Mouse (Mus musculus): ENCODE measurements around the gene Cacng6. TPM values are rescaled to one million over a fixed set of nuclear protein-coding genes. Genes with fewer than 3 reads are reported as not detected.

Gene Cacng6
- polyA plus RNA-seq, 1 experiment from 2014 or later, result 3.7 TPM

GRCm38 (mm10) chr7:3446584-3446983, 22.6 kb downstream of the Cacng6 start:
- ATAC-seq (ENCODE audit: insufficient number of reproducible peaks, insufficient read depth, low FRiP score, low TSS enrichment, low read depth), result no peak
- Histone ChIP-seq H3K4me2 (no peak overlapping the region), H3K27me3 (peaks cover 13% of the 10 kb centered on the region), H3K9ac (replicated peaks) (no peak overlapping the region), H3K4me3 (replicated peaks) (no peak overlapping the region), H3K36me3 (no peaks in the 10 kb centered on the region), H3K9me3 (no peaks in the 10 kb centered on the region), H3K27ac (no peak overlapping the region), H3K4me1 (replicated peaks) (no peaks in the 10 kb centered on the region)
- WGBS, result 84% methylated on average over 3 of the region's 3 CpGs

GRCm38 (mm10) chr7:3447026-3447425, 23.0 kb downstream of the Cacng6 start:
- Histone ChIP-seq H3K36me3 (no peaks in the 10 kb centered on the region), H3K4me3 (replicated peaks) (no peak overlapping the region), H3K9me3 (no peaks in the 10 kb centered on the region), H3K4me1 (replicated peaks) (no peaks in the 10 kb centered on the region), H3K27me3 (peaks cover 17% of the 10 kb centered on the region), H3K4me2 (no peak overlapping the region), H3K9ac (replicated peaks) (no peak overlapping the region), H3K27ac (no peak overlapping the region)
- ATAC-seq (ENCODE audit: insufficient number of reproducible peaks, insufficient read depth, low FRiP score, low TSS enrichment, low read depth), result no peak
- 75% methylated on average over 4 of the region's 4 CpGs for WGBS

- Histone ChIP-seq H3K27me3 (peaks cover 19% of the 10 kb centered on the region), H3K4me3 (replicated peaks) (no peak overlapping the region), H3K9ac (replicated peaks) (no peak overlapping the region), H3K4me2 (no peak overlapping the region), H3K27ac (no peak overlapping the region), H3K36me3 (no peaks in the 10 kb centered on the region), H3K9me3 (no peaks in the 10 kb centered on the region), H3K4me1 (replicated peaks) (no peaks in the 10 kb centered on the region)
- ATAC-seq (ENCODE audit: insufficient number of reproducible peaks, insufficient read depth, low FRiP score, low TSS enrichment, low read depth), result 0 out of 2 replicates have a peak, but pooled peaks have one; percentile 50
- WGBS, result 22% methylated on average over 15 of the region's 15 CpGs
These were observed 24.9 kb downstream of the Cacng6 start for GRCm38 (mm10) chr7:3448737-3449454.

- ATAC-seq (ENCODE audit: insufficient number of reproducible peaks, insufficient read depth, low FRiP score, low TSS enrichment, low read depth), result no peak
- H3K27ac ChIP-seq, result no peak overlapping the region
- H3K9me3 ChIP-seq, result no peaks in the 10 kb centered on the region
- no peak overlapping the region for H3K9ac ChIP-seq (replicated peaks)
- WGBS, result 47% methylated on average over 5 of the region's 5 CpGs
- no peaks in the 10 kb centered on the region for H3K36me3 ChIP-seq
- no peaks in the 10 kb centered on the region for H3K4me1 ChIP-seq (replicated peaks)
- peaks cover 19% of the 10 kb centered on the region for H3K27me3 ChIP-seq
- H3K4me2 ChIP-seq, result no peak overlapping the region
- H3K4me3 ChIP-seq (replicated peaks), result no peak overlapping the region
These were observed 26.7 kb downstream of the Cacng6 start for GRCm38 (mm10) chr7:3450671-3451070.

GRCm38 (mm10) chr7:3451161-3451560, 27.2 kb downstream of the Cacng6 start:
- H3K9ac ChIP-seq (replicated peaks), result no peak overlapping the region
- H3K9me3 ChIP-seq, result no peaks in the 10 kb centered on the region
- peaks cover 19% of the 10 kb centered on the region for H3K27me3 ChIP-seq
- 13% methylated on average over 6 of the region's 6 CpGs for WGBS
- no peak overlapping the region for H3K4me2 ChIP-seq
- ATAC-seq (ENCODE audit: insufficient number of reproducible peaks, insufficient read depth, low FRiP score, low TSS enrichment, low read depth), result no peak
- no peaks in the 10 kb centered on the region for H3K36me3 ChIP-seq
- H3K27ac ChIP-seq, result no peak overlapping the region
- H3K4me1 ChIP-seq (replicated peaks), result no peaks in the 10 kb centered on the region
- H3K4me3 ChIP-seq (replicated peaks), result no peak overlapping the region

GRCm38 (mm10) chr7:3452821-3453485, 29.0 kb downstream of the Cacng6 start:
- H3K27me3 ChIP-seq, result peaks cover 19% of the 10 kb centered on the region; the same call in 1 of the 2 replicates
- no peaks in the 10 kb centered on the region for H3K4me1 ChIP-seq (replicated peaks)
- H3K4me2 ChIP-seq, result no peak overlapping the region
- no peak overlapping the region for H3K27ac ChIP-seq
- no peak overlapping the region for H3K9ac ChIP-seq (replicated peaks)
- H3K36me3 ChIP-seq, result no peaks in the 10 kb centered on the region
- ATAC-seq (ENCODE audit: insufficient number of reproducible peaks, insufficient read depth, low FRiP score, low TSS enrichment, low read depth), result no peak
- WGBS, result 35% methylated on average over 12 of the region's 12 CpGs
- no peak overlapping the region for H3K4me3 ChIP-seq (replicated peaks)
- H3K9me3 ChIP-seq, result no peaks in the 10 kb centered on the region

- Histone ChIP-seq H3K27me3 (peaks cover 19% of the 10 kb centered on the region; the same call in 1 of the 2 replicates), H3K4me2 (no peak overlapping the region), H3K4me3 (replicated peaks) (no peak overlapping the region), H3K36me3 (no peaks in the 10 kb centered on the region), H3K9me3 (no peaks in the 10 kb centered on the region), H3K27ac (no peak overlapping the region), H3K4me1 (replicated peaks) (no peaks in the 10 kb centered on the region), H3K9ac (replicated peaks) (no peak overlapping the region)
- ATAC-seq (ENCODE audit: insufficient number of reproducible peaks, insufficient read depth, low FRiP score, low TSS enrichment, low read depth), result no peak
- 43% methylated on average over 10 of the region's 11 CpGs for WGBS
These were observed 29.6 kb downstream of the Cacng6 start for GRCm38 (mm10) chr7:3453486-3454183.

- Histone ChIP-seq H3K36me3 (no peaks in the 10 kb centered on the region), H3K4me3 (replicated peaks) (no peak overlapping the region), H3K27ac (no peak overlapping the region), H3K9me3 (0 out of 2 replicates have a peak, but pooled peaks cover 5% of the 10 kb centered on the region), H3K4me1 (replicated peaks) (no peaks in the 10 kb centered on the region), H3K27me3 (no peaks in the 10 kb centered on the region), H3K9ac (replicated peaks) (no peak overlapping the region), H3K4me2 (no peak overlapping the region)
- no peak for ATAC-seq (ENCODE audit: insufficient number of reproducible peaks, insufficient read depth, low FRiP score, low TSS enrichment, low read depth)
- WGBS, result 94% methylated on average over 10 of the region's 10 CpGs
These were observed 33.3 kb downstream of the Cacng6 start for GRCm38 (mm10) chr7:3457111-3457840.

GRCm38 (mm10) chr7:3457841-3458217, 33.8 kb downstream of the Cacng6 start:
- ATAC-seq (ENCODE audit: insufficient number of reproducible peaks, insufficient read depth, low FRiP score, low TSS enrichment, low read depth), result no peak
- Histone ChIP-seq H3K27ac (no peak overlapping the region), H3K9ac (replicated peaks) (no peak overlapping the region), H3K4me3 (replicated peaks) (no peak overlapping the region), H3K36me3 (no peaks in the 10 kb centered on the region), H3K4me2 (no peak overlapping the region), H3K9me3 (0 out of 2 replicates have a peak, but pooled peaks cover 5% of the 10 kb centered on the region), H3K4me1 (replicated peaks) (no peaks in the 10 kb centered on the region), H3K27me3 (no peaks in the 10 kb centered on the region)
- WGBS, result 71% methylated on average over 9 of the region's 9 CpGs

GRCm38 (mm10) chr7:3460261-3460660, 36.3 kb downstream of the Cacng6 start:
- Histone ChIP-seq H3K9ac (replicated peaks) (no peak overlapping the region), H3K4me1 (replicated peaks) (no peaks in the 10 kb centered on the region), H3K27me3 (no peaks in the 10 kb centered on the region), H3K36me3 (no peaks in the 10 kb centered on the region), H3K9me3 (0 out of 2 replicates have a peak, but pooled peaks cover 5% of the 10 kb centered on the region), H3K27ac (no peak overlapping the region), H3K4me2 (no peak overlapping the region), H3K4me3 (replicated peaks) (no peak overlapping the region)
- 86% methylated on average over 8 of the region's 8 CpGs for WGBS
- ATAC-seq (ENCODE audit: insufficient number of reproducible peaks, insufficient read depth, low FRiP score, low TSS enrichment, low read depth), result no peak

- no peak overlapping the region for H3K9ac ChIP-seq (replicated peaks)
- H3K4me1 ChIP-seq (replicated peaks), result no peaks in the 10 kb centered on the region
- H3K4me2 ChIP-seq, result no peak overlapping the region
- no peak overlapping the region for H3K4me3 ChIP-seq (replicated peaks)
- ATAC-seq (ENCODE audit: insufficient number of reproducible peaks, insufficient read depth, low FRiP score, low TSS enrichment, low read depth), result no peak
- no peaks in the 10 kb centered on the region for H3K27me3 ChIP-seq
- H3K9me3 ChIP-seq, result 0 out of 2 replicates have a peak, but pooled peaks cover 5% of the 10 kb centered on the region
- no peaks in the 10 kb centered on the region for H3K36me3 ChIP-seq
- WGBS, result 81% methylated on average over 4 of the region's 4 CpGs
- H3K27ac ChIP-seq, result no peak overlapping the region
These were observed 39.3 kb downstream of the Cacng6 start for GRCm38 (mm10) chr7:3463306-3463705.
